Mouse (Mus musculus): ENCODE results near the gene Erbb4.

Erbb4 gene

GRCm38 (mm10) chr1:69107485-69108158 lies at the start of gene Erbb4:
Gene Erbb4 (minus strand): TSS chr1:69108059.
- DNase-seq (ENCODE audit: low spot score), result peak; percentile 9

- DNase-seq (ENCODE audit: low spot score), result no peak
Observed at GRCm38 (mm10) chr1:69157346-69157745, 49.5 kb upstream of the Erbb4 start.

GRCm38 (mm10) chr1:69141341-69141740 lies 33.5 kb upstream of the Erbb4 start:
- DNase-seq (ENCODE audit: low spot score), result no peak

DNA sequence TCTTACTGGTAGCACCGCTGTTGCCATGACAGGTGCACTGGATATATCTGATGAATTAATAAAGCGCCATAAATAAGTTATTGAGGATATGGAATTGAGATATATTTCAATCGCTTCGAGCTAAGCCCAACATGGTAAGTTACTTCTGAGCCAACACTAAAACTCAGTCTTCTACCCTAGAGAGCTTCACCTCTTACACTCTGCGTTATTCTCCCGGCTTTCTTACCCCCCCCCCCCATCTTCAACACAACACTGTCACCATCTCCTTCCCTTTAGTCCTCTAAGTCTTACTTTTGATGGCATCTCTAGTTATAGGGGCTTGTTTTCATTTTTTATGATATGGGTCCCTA lies 31.6 kb upstream of the Erbb4 start:
- no peak for DNase-seq (ENCODE audit: low spot score)

GRCm38 (mm10) chr1:69138856-69139518 lies 31.1 kb upstream of the Erbb4 start:
- DNase-seq (ENCODE audit: low spot score), result no peak

GRCm38 (mm10) chr1:69124147-69124848 lies 16.4 kb upstream of the Erbb4 start:
- DNase-seq (ENCODE audit: low spot score), result no peak

- DNase-seq (ENCODE audit: low spot score), result no peak
Observed at GRCm38 (mm10) chr1:69118249-69118938, 10.5 kb upstream of the Erbb4 start.

GRCm38 (mm10) chr1:69108159-69108925 lies 483 bp upstream of the Erbb4 start:
- DNase-seq (ENCODE audit: low spot score), result peak; percentile 24

DNA sequence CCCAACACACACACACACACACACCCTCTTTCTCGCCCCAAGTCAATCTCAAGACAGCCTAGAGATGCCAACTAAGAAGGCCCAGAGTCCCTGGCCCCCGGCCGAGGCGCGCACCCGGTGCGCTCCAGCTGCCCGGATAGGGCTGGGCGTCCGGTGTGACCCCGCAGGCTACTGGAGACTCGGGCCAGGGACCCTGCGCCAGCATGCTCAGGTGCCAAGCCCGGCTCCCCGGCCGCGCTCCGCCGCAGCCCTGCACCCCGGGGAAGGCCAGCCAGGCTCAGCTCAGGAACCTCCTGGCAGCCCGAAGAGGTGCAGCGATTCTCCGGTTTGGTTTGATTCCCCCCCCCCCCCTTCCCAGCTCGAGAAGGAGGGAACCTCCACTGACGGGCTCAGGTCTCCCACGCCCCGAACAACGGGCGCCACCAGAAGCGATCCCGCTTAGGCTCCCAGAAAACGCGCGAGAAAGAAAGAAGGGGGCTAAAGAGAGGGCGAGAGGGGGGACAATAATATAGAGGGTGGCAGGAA lies 860 bp downstream of the Erbb4 start:
- peak; percentile 31 for DNase-seq (ENCODE audit: low spot score)

DNA sequence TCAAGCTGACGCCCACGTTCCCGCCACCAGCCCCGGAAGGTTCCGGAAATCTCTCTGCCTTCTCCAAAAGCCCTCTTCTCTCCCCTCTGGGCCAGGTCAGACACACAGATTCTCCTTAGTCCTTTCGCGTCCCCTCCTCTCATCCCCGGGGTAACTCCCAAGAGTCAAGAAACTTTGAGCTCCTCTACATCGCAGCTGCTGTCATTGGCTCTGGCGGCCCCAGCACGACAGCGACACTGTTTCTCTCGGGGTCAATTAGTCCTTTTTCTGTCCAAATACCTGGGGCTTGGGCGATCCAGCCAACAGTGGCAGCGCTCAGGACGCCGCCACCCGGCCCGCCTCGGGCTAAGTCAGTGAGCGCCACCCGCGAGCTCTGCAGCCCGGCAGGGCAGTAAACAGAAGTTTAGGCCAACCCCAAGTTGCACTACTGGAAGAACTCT lies 1.5 kb downstream of the Erbb4 start:
- peak; percentile 35 for DNase-seq (ENCODE audit: low spot score)

DNA sequence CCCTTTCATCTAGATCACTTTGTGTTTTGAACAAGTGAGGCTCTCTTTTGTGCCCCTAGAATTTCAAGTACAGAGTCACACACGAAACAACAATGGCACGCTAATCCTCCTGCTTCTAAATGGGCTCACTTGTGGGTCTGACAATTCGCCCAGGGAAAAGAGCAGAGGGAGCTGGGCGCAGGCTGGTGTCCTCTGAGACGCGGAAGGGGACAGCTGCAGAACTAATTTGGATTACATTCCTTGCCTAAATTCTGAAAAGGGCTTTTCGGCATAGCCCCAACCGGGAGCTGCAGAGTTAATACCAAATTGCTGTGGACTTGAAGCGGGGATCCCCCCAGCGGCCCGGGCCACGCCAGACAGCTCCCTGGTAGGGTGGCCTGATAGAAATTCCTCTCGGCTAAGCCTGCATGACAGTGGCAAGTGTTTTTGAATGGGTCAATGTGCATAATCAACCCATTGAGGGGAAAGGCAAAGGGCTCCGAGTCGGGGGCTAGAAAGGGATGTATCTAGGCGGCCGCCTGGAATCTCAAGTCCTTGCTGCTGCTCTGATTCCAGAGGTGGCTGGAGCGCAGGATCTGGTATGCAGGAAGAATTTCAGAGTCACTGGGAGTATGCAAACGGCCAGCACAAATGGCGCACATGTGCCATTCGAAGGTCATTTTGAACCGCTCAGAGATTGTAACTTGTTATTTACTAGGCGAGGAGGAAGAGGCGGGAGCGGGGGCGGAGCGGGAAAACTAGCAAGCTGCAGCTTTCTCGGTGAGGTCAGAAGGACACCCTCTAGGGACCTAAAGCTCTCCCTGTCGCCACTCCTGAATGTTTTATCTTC lies 2.2 kb downstream of the Erbb4 start:
- DNase-seq (ENCODE audit: low spot score), result peak; percentile 23

DNA sequence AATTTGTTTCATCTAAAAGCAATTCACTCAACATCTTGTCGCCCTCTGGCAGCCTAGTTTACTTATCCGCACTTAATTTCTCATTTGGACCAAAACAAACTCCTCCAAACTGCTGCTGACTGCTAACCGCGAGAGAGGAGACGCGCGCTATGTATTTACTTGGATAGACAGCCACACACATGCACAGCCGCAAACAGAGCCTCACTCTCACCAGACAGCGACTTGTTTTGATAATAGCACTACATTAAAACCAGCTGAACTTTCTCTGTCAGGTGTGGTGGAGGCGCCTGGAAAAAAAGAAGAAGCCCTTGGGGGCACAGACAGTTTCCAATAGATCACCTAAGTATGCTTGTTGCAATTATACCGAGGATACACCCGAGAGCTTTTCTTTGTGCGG lies 2.8 kb downstream of the Erbb4 start:
- no peak for DNase-seq (ENCODE audit: low spot score)

GRCm38 (mm10) chr1:69103211-69103706 lies 4.6 kb downstream of the Erbb4 start:
- no peak for DNase-seq (ENCODE audit: low spot score)

GRCm38 (mm10) chr1:69101670-69102069 lies 6.2 kb downstream of the Erbb4 start:
- no peak for DNase-seq (ENCODE audit: low spot score)

DNA sequence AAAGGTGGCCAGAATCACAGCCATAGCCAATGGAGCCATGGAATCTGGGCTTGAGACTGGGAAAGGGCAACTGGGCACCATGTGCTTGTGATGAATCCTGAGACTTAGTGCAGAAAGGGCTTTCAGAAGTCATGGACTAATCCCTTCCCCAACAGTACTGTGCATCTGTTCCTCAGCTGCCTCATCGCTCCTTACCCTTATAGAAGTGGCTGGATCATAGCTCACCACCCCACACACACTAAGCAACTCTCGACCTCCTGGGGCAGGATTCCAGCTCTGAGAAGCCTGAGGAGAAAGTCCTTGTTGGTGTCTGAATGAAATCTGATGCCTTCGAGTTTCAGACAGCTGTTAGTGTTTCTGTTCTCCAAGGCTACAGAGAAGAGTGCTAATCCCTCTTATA lies 14.8 kb downstream of the Erbb4 start:
- no peak for DNase-seq (ENCODE audit: low spot score)

GRCm38 (mm10) chr1:69089331-69089730 lies 18.5 kb downstream of the Erbb4 start:
- no peak for DNase-seq (ENCODE audit: low spot score)

- no peak for DNase-seq (ENCODE audit: low spot score)
Observed at GRCm38 (mm10) chr1:69085753-69086152, 22.1 kb downstream of the Erbb4 start.

DNA sequence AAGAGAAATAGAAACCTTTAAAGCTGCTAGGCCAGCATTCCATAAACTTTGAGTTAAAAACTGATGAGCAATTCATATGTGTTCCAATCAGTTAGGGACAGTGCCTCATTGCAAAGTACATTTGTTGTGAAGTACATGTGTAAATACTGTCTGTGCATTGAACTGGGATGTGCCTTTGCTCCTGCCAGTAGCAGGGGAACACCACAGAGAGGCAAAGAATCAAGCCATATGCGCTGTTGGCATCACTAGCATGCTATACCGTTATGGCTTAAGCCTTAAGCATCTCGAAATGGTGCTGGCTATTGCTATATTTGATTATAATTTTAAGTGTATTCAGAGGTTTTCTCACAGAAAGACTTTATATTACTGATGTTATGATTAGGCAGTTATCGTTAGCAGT lies 58.9 kb downstream of the Erbb4 start:
- no peak for DNase-seq (ENCODE audit: low spot score)

- DNase-seq (ENCODE audit: low spot score), result no peak
Observed at GRCm38 (mm10) chr1:69046228-69046978, 61.5 kb downstream of the Erbb4 start.

GRCm38 (mm10) chr1:69027816-69028215 lies 80.0 kb downstream of the Erbb4 start:
- DNase-seq (ENCODE audit: low spot score), result no peak

All from ovary, postnatal 36 days (tissue).